8 mouse cellular contexts compared by ENCODE assay signal in genomic region chr7:13010005-13010908, GRCm38 (mm10). TPM values are rescaled to one million over a fixed set of nuclear protein-coding genes. Genes with fewer than 3 reads are reported as not detected.
DNase-seq lines count a peak whose midpoint lies in the region; ATAC-seq and TF ChIP-seq lines count a peak whose summit lies in the region.

Zbtb45 (minus strand) TSS chr7:13010034.

- in situ Hi-C loops in Patski (cut with MboI; ENCODE audit: low pct_unique_long_range_greater_than_20kb): loop anchor here (5.0 kb wide), 1 partner anchor 37 kb away; no protein-coding TSS in a partner anchor

- TF ChIP-seq CTCF in layer of hippocampus, adult 2 months (conservative IDR thresholded peaks at IDR 0.05): no peak
- no peak for TF ChIP-seq CTCF in Patski (IDR thresholded peaks at IDR 0.05)

- POLR2A ChIA-PET in Patski (lab: Charles Lee): interaction anchor here (0.6 to 1.0 kb wide), 3 partner anchors 19 to 31 kb away, joined by 4 to 5 read pairs (median 4); no protein-coding TSS in a partner anchor

- no peaks in the 10 kb centered on the region for H3K27me3 ChIP-seq in Patski
- H3K27me3 ChIP-seq in embryonic facial prominence, embryonic 10.5 days (replicated peaks; ENCODE audit: low read depth, poor library complexity, severe bottlenecking): peaks cover 27% of the 10 kb centered on the region
- H3K27me3 ChIP-seq in hindbrain, embryonic 15.5 days: no peaks in the 10 kb centered on the region
- H3K27me3 ChIP-seq in liver, embryonic 16.5 days (ENCODE audit: control insufficient read depth, insufficient read depth, low read depth, low read length): no peaks in the 10 kb centered on the region

- peak within 1 kb of the TSS; percentile 94 for H3K4me3 ChIP-seq in layer of hippocampus, adult 2 months
- peak within 1 kb of the TSS; percentile 75 for H3K4me3 ChIP-seq in embryonic facial prominence, embryonic 10.5 days
- peak within 1 kb of the TSS; percentile 84 for H3K4me3 ChIP-seq in hindbrain, embryonic 15.5 days
- peak within 1 kb of the TSS; percentile 86 for H3K4me3 ChIP-seq in liver, embryonic 16.5 days (ENCODE audit: low read depth, low read length)

- no peak for DNase-seq in layer of hippocampus, adult 2 months (ENCODE audit: low spot score in 2 of 2)
- no peak for DNase-seq in layer of hippocampus, adult 11-12 months (ENCODE audit: low spot score)
- DNase-seq in Patski (ENCODE audit: low read depth, low spot score): no peak
- peak; percentile 26 for DNase-seq in embryonic facial prominence, embryonic 10.5 days (ENCODE audit: low spot score)
- DNase-seq in urinary bladder, postnatal 25 days (ENCODE audit: low spot score): no peak

- peak within 1 kb of the TSS; percentile 99 for H3K27ac ChIP-seq in layer of hippocampus, adult 2 months
- peak within 1 kb of the TSS; percentile 95 for H3K27ac ChIP-seq in embryonic facial prominence, embryonic 10.5 days (replicated peaks)
- peak within 1 kb of the TSS; percentile 95 for H3K27ac ChIP-seq in hindbrain, embryonic 15.5 days (replicated peaks)
- H3K27ac ChIP-seq in liver, embryonic 16.5 days (ENCODE audit: low read length): peak within 1 kb of the TSS; percentile 96

- H3K9ac ChIP-seq in hindbrain, embryonic 15.5 days: peak within 1 kb of the TSS; percentile 83
- H3K9ac ChIP-seq in liver, embryonic 16.5 days (ENCODE audit: low read depth, low read length): peak within 1 kb of the TSS; percentile 86

- ATAC-seq in Patski: no peak
- ATAC-seq in hindbrain, embryonic 15.5 days (ENCODE audit: low FRiP score, low read depth): no peak
- peak; percentile 86 for ATAC-seq in liver, embryonic 16.5 days (ENCODE audit: low read depth)
- ATAC-seq in monocyte, adult 5-6 weeks (replicated peaks; ENCODE audit: insufficient number of reproducible peaks, low FRiP score, low TSS enrichment, poor library complexity, severe bottlenecking): no peak

- CTCF ChIA-PET in Patski (lab: Charles Lee): interaction anchor here (0.7 to 2.3 kb wide), 6 partner anchors 19 to 57 kb away, joined by 3 to 19 read pairs (median 8); partner anchors contain the start of gene Zfp446

- H3K4me1 ChIP-seq in embryonic facial prominence, embryonic 10.5 days: peaks cover 27% of the 10 kb centered on the region
- peaks cover 31% of the 10 kb centered on the region for H3K4me1 ChIP-seq in hindbrain, embryonic 15.5 days (replicated peaks)
- H3K4me1 ChIP-seq in liver, embryonic 16.5 days (ENCODE audit: control insufficient read depth, low read depth, low read length): peaks cover 20% of the 10 kb centered on the region

- WGBS in embryonic facial prominence, embryonic 10.5 days: 19% methylated on average over 26 of the region's 26 CpGs
- WGBS in hindbrain, embryonic 15.5 days: 4% methylated on average over 26 of the region's 26 CpGs
- 18% methylated on average over 26 of the region's 26 CpGs for WGBS in liver, embryonic 16.5 days (ENCODE audit: insufficient replicate concordance)

- peaks cover 27% of the 10 kb centered on the region for H3K36me3 ChIP-seq in embryonic facial prominence, embryonic 10.5 days (replicated peaks)
- H3K36me3 ChIP-seq in hindbrain, embryonic 15.5 days: peaks cover 19% of the 10 kb centered on the region
- H3K36me3 ChIP-seq in liver, embryonic 16.5 days (ENCODE audit: control insufficient read depth, insufficient read depth): peaks cover 20% of the 10 kb centered on the region

- H3K9me3 ChIP-seq in embryonic facial prominence, embryonic 10.5 days: peaks cover 5% of the 10 kb centered on the region; the same call in 1 of the 2 replicates
- no peaks in the 10 kb centered on the region for H3K9me3 ChIP-seq in hindbrain, embryonic 15.5 days
- no peaks in the 10 kb centered on the region for H3K9me3 ChIP-seq in liver, embryonic 16.5 days (replicated peaks; ENCODE audit: control insufficient read depth, low read length)

- H3K4me2 ChIP-seq in hindbrain, embryonic 15.5 days: peak within 1 kb of the TSS; percentile 80
- peak within 1 kb of the TSS; percentile 97 for H3K4me2 ChIP-seq in liver, embryonic 16.5 days (ENCODE audit: low read depth, low read length)

RNA-seq across cellular contexts. Expression of gene Zbtb45, which starts in this region (rescaled TPM):
- 10 to 100 TPM; 32.9 to 34.8 TPM for total RNA-seq in layer of hippocampus, adult 2 months (2021)
- 21.8 TPM for polyA plus RNA-seq in Patski (2021)
- polyA plus RNA-seq in embryonic facial prominence, embryonic 10.5 days (2016; fragmentation: Nextera tagmentation; extraction: Ambion mirVana): 27.2 and 28.4 TPM in 2 replicates
- 40.7 and 42.5 TPM in 2 replicates for polyA plus RNA-seq in hindbrain, embryonic 15.5 days (2015; fragmentation: Nextera tagmentation; extraction: Ambion mirVana)
- polyA plus RNA-seq in liver, embryonic 16.5 days (2015; fragmentation: Nextera tagmentation; extraction: Ambion mirVana): 10.0 and 11.4 TPM in 2 replicates
- 3.6 to 5.7 TPM (median 3.8 TPM) in 3 replicates for total RNA-seq in monocyte, adult 5-6 weeks (2017)
